Mouse (Mus musculus): ENCODE measurements around the gene Macf1. TPM values are rescaled to one million over a fixed set of nuclear protein-coding genes. Genes with fewer than 3 reads are reported as not detected.
"Not testable (repeated sequence)": the region's sequence is repeated elsewhere in the genome, so short reads cannot be mapped to it uniquely, and the experiment has no call there.

Macf1 gene
- polyA plus RNA-seq, 1 experiment from 2014 or later, result 47.1 TPM

DNA sequence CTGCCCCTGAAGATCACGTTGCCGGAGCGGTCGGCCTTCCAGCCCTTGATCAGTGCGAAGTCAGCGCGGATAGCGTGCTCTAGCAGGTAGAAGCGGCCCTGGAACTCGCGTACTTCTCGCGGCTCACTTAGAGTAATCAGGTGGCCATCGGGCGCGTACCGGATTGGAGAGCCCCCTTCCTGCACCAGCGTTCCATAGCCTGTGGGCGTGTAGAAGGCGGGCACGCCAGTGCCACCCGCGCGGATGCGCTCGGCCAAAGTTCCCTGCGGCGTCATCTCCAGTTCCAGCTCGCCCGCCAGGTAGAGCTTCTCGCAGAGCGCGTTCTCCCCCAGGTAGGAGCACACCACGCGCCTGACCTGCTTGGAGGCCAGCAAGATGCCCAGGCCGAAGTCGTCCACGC is 361.2 kb downstream of the Macf1 start:
- not testable (repeated sequence) for H3K9ac ChIP-seq (ENCODE audit: low read length); H3K4me1 ChIP-seq (ENCODE audit: control insufficient read depth, insufficient read depth, low read length); ATAC-seq (replicated peaks; ENCODE audit: extremely low read depth, insufficient read depth, low FRiP score); H3K9me3 ChIP-seq (replicated peaks; ENCODE audit: control insufficient read depth, low read length); H3K27ac ChIP-seq (ENCODE audit: low read length); H3K36me3 ChIP-seq (ENCODE audit: control insufficient read depth, insufficient read depth)
- H3K4me2 ChIP-seq (ENCODE audit: low read depth, low read length), result peak overlapping the region; percentile 49
- H3K27me3 ChIP-seq (ENCODE audit: control insufficient read depth, insufficient read depth, low read length), result peaks cover 11% of the 10 kb centered on the region
- H3K4me3 ChIP-seq (ENCODE audit: low read length), result peak overlapping the region; percentile 35; the same call in 1 of the 2 replicates
- WGBS, result 5% methylated on average over 16 of the region's 38 CpGs

GRCm38 (mm10) chr4:123314497-123314896 is 369.7 kb downstream of the Macf1 start:
- Histone ChIP-seq H3K27me3 (ENCODE audit: control insufficient read depth, insufficient read depth, low read length) (no peaks in the 10 kb centered on the region), H3K4me1 (ENCODE audit: control insufficient read depth, insufficient read depth, low read length) (no peaks in the 10 kb centered on the region), H3K9ac (ENCODE audit: low read length) (no peak overlapping the region), H3K36me3 (ENCODE audit: control insufficient read depth, insufficient read depth) (no peaks in the 10 kb centered on the region), H3K9me3 (replicated peaks; ENCODE audit: control insufficient read depth, low read length) (peaks cover 4% of the 10 kb centered on the region; the same call in 1 of the 2 replicates), H3K27ac (ENCODE audit: low read length) (no peak overlapping the region), H3K4me2 (ENCODE audit: low read depth, low read length) (no peak overlapping the region), H3K4me3 (ENCODE audit: low read length) (no peak overlapping the region)
- WGBS, result 79% methylated on average over 3 of the region's 3 CpGs
- no peak for ATAC-seq (replicated peaks; ENCODE audit: extremely low read depth, insufficient read depth, low FRiP score)

DNA sequence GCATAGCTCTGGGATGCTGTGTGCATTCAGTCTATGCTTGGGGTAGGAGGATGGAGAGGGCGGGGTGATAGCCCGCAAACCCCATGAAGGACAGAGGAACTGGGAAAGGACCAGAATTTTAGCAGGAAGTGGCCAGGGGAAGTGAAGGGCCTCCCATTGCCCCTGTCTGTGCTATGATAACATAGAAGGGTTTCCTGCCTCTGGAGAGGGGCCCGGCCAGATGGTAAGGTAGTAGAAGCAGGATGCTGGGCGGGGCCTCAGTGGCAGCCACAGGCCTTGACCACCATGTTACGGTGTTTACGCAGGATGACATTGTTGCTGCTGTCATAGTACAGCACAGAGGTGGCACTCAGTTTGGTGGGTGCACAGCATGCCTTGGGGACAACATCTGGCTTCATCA is 371.1 kb downstream of the Macf1 start:
- H3K9me3 ChIP-seq (replicated peaks; ENCODE audit: control insufficient read depth, low read length), result peaks cover 4% of the 10 kb centered on the region; the same call in 1 of the 2 replicates
- 67% methylated on average over 6 of the region's 6 CpGs for WGBS
- H3K4me2 ChIP-seq (ENCODE audit: low read depth, low read length), result no peak overlapping the region
- no peaks in the 10 kb centered on the region for H3K27me3 ChIP-seq (ENCODE audit: control insufficient read depth, insufficient read depth, low read length)
- ATAC-seq (replicated peaks; ENCODE audit: extremely low read depth, insufficient read depth, low FRiP score), result no peak
- no peaks in the 10 kb centered on the region for H3K36me3 ChIP-seq (ENCODE audit: control insufficient read depth, insufficient read depth)
- H3K4me1 ChIP-seq (ENCODE audit: control insufficient read depth, insufficient read depth, low read length), result peaks cover 9% of the 10 kb centered on the region
- H3K9ac ChIP-seq (ENCODE audit: low read length), result no peak overlapping the region
- H3K27ac ChIP-seq (ENCODE audit: low read length), result no peak overlapping the region
- H3K4me3 ChIP-seq (ENCODE audit: low read length), result no peak overlapping the region

DNA sequence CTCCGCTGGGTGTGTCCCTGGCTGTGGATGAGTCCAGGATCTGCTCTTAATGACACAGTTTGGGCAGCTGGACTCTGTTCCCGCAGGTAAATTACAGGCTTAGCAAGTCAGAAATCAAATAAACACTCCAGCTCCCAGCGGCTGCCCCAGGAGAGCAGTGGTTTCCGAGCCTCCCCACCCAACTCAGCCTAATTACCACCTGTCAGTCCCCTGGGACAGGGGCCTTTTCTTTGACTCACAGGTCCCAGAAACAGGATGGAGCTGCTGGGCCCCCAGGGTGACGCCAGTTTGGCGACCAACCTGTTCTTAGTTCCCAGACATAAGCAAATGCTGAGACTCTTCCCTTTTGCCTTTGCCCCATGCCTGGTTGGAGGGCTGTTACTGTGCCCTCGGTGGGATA is 372.3 kb downstream of the Macf1 start:
- no peak overlapping the region for H3K9ac ChIP-seq (ENCODE audit: low read length)
- H3K4me2 ChIP-seq (ENCODE audit: low read depth, low read length), result no peak overlapping the region
- no peaks in the 10 kb centered on the region for H3K36me3 ChIP-seq (ENCODE audit: control insufficient read depth, insufficient read depth)
- peaks cover 4% of the 10 kb centered on the region; the same call in 1 of the 2 replicates for H3K9me3 ChIP-seq (replicated peaks; ENCODE audit: control insufficient read depth, low read length)
- peaks cover 13% of the 10 kb centered on the region for H3K4me1 ChIP-seq (ENCODE audit: control insufficient read depth, insufficient read depth, low read length)
- WGBS, result 79% methylated on average over 7 of the region's 7 CpGs
- no peak for ATAC-seq (replicated peaks; ENCODE audit: extremely low read depth, insufficient read depth, low FRiP score)
- H3K27me3 ChIP-seq (ENCODE audit: control insufficient read depth, insufficient read depth, low read length), result no peaks in the 10 kb centered on the region
- H3K27ac ChIP-seq (ENCODE audit: low read length), result no peak overlapping the region
- no peak overlapping the region for H3K4me3 ChIP-seq (ENCODE audit: low read length)

- Histone ChIP-seq H3K4me3 (ENCODE audit: low read length) (no peak overlapping the region), H3K9me3 (replicated peaks; ENCODE audit: control insufficient read depth, low read length) (peaks cover 10% of the 10 kb centered on the region; the same call in 1 of the 2 replicates), H3K4me1 (ENCODE audit: control insufficient read depth, insufficient read depth, low read length) (peaks cover 13% of the 10 kb centered on the region), H3K27me3 (ENCODE audit: control insufficient read depth, insufficient read depth, low read length) (no peaks in the 10 kb centered on the region), H3K27ac (ENCODE audit: low read length) (no peak overlapping the region), H3K4me2 (ENCODE audit: low read depth, low read length) (no peak overlapping the region), H3K36me3 (ENCODE audit: control insufficient read depth, insufficient read depth) (peaks cover 7% of the 10 kb centered on the region), H3K9ac (ENCODE audit: low read length) (no peak overlapping the region)
- ATAC-seq (replicated peaks; ENCODE audit: extremely low read depth, insufficient read depth, low FRiP score), result peak; percentile 68
- 28% methylated on average over 3 of the region's 3 CpGs for WGBS
These were observed 375.9 kb downstream of the Macf1 start for GRCm38 (mm10) chr4:123308292-123308691.

- Histone ChIP-seq H3K27ac (ENCODE audit: low read length) (no peak overlapping the region), H3K4me3 (ENCODE audit: low read length) (no peak overlapping the region), H3K4me1 (ENCODE audit: control insufficient read depth, insufficient read depth, low read length) (peaks cover 13% of the 10 kb centered on the region), H3K4me2 (ENCODE audit: low read depth, low read length) (no peak overlapping the region), H3K9ac (ENCODE audit: low read length) (no peak overlapping the region), H3K36me3 (ENCODE audit: control insufficient read depth, insufficient read depth) (peaks cover 16% of the 10 kb centered on the region), H3K9me3 (replicated peaks; ENCODE audit: control insufficient read depth, low read length) (peaks cover 10% of the 10 kb centered on the region; the same call in 1 of the 2 replicates), H3K27me3 (ENCODE audit: control insufficient read depth, insufficient read depth, low read length) (no peaks in the 10 kb centered on the region)
- ATAC-seq (replicated peaks; ENCODE audit: extremely low read depth, insufficient read depth, low FRiP score), result no peak
- WGBS, result 85% methylated on average over 10 of the region's 10 CpGs
These were observed 377.2 kb downstream of the Macf1 start for GRCm38 (mm10) chr4:123306999-123307398.

DNA sequence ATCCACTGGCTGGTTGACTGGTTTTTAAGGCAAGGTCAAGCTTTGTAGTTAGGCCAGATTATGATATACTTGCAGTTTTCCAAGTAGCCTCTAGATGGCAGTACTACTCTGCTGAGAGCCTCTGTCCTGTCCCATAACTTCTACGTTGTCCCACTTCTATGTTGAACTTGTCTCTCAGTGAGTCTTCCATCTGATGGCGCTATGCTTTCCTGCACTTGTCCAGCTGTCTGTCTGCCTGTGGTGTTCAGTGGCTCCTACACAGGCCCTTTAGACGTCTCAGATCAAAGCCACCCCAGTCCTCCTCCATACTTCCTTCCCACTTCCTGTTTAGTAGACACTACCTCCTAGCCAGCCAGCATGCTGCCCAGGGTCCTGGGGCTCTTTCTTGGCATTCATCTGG is 378.4 kb downstream of the Macf1 start:
- Histone ChIP-seq H3K36me3 (ENCODE audit: control insufficient read depth, insufficient read depth) (peaks cover 21% of the 10 kb centered on the region), H3K4me3 (ENCODE audit: low read length) (no peak overlapping the region), H3K27ac (ENCODE audit: low read length) (no peak overlapping the region), H3K9ac (ENCODE audit: low read length) (no peak overlapping the region), H3K27me3 (ENCODE audit: control insufficient read depth, insufficient read depth, low read length) (no peaks in the 10 kb centered on the region), H3K9me3 (replicated peaks; ENCODE audit: control insufficient read depth, low read length) (0 out of 2 replicates have a peak, but pooled peaks cover 6% of the 10 kb centered on the region), H3K4me2 (ENCODE audit: low read depth, low read length) (no peak overlapping the region), H3K4me1 (ENCODE audit: control insufficient read depth, insufficient read depth, low read length) (peaks cover 13% of the 10 kb centered on the region)
- peak; percentile 23; the same call in 1 of the 2 replicates for ATAC-seq (replicated peaks; ENCODE audit: extremely low read depth, insufficient read depth, low FRiP score)
- 19% methylated on average over 3 of the region's 3 CpGs for WGBS

Small RNA genes lying within 50 kb of the gene (microRNA-seq; reads per million reads assigned to microRNA genes)
- not detected for gene Mir6398

Other genes starting within 250 kb of the Macf1 start
- 519 and 560 TPM in 2 replicates for gene Ndufs5, start 33.8 kb upstream of the Macf1 start, polyA plus RNA-seq (2015; fragmentation: Nextera tagmentation; extraction: Ambion mirVana)
- 44.3 and 48.8 TPM in 2 replicates for gene Akirin1, start 66.0 kb upstream of the Macf1 start, polyA plus RNA-seq (2015; fragmentation: Nextera tagmentation; extraction: Ambion mirVana)
- gene Rhbdl2, start 103.5 kb upstream of the Macf1 start, polyA plus RNA-seq (2015; fragmentation: Nextera tagmentation; extraction: Ambion mirVana), result 3.4 and 4.1 TPM in 2 replicates
- 0.06 TPM in 1 of 2 replicates, not detected in the other for gene 4933427I04Rik, start 175.3 kb upstream of the Macf1 start, polyA plus RNA-seq (2015; fragmentation: Nextera tagmentation; extraction: Ambion mirVana)
- 49.1 and 55.4 TPM in 2 replicates for gene Mycbp, start 220.5 kb upstream of the Macf1 start, polyA plus RNA-seq (2015; fragmentation: Nextera tagmentation; extraction: Ambion mirVana)
- 40.3 and 44.4 TPM in 2 replicates for gene Rragc, start 233.1 kb upstream of the Macf1 start, polyA plus RNA-seq (2015; fragmentation: Nextera tagmentation; extraction: Ambion mirVana)
- not detected in 2 replicates for gene 4930535I16Rik, start 233.7 kb upstream of the Macf1 start, polyA plus RNA-seq (2015; fragmentation: Nextera tagmentation; extraction: Ambion mirVana)

All from heart, embryonic 16.5 days (tissue).